Mouse (Mus musculus) adrenal gland, postnatal 14 days (tissue): ENCODE results near the gene Ubox5. TPM values are rescaled to one million over a fixed set of nuclear protein-coding genes. Genes with fewer than 3 reads are reported as not detected.
"Not testable (repeated sequence)": the region's sequence is repeated elsewhere in the genome, so short reads cannot be mapped to it uniquely, and the experiment has no call there.

ENCODE experiments used
- DNase-seq: peaks from one replicate; pipeline ENCODE4 v3.0.0; 2021; ENCODE audit warnings: mixed read lengths
- long read RNA-seq, 2 experiments: library from polyadenylated mRNA; stranded (forward); transcript quantifications; one replicate each; pipeline ENCODE4 v2.0.0; 2021
- total RNA-seq: library from RNA; stranded (reverse); gene quantifications from 2 replicates; pipeline ENCODE4 v1.2.3, GENCODE M21; 2021

The Ubox5 gene
- total RNA-seq: 5.1 and 5.6 TPM in 2 replicates
- long read RNA-seq, experiment 1, transcript Ubox5-201 (6 exons, 3,731 nt): major isoform, 6 of 24 reads
- long read RNA-seq, experiment 1, partial matches to known transcripts: 1 of 24 reads
- long read RNA-seq, experiment 1, other reads (novel, unspliced or antisense): 17 of 24 reads
- long read RNA-seq, experiment 2, partial matches to known transcripts: 0 of 13 reads
- long read RNA-seq, experiment 2, other reads (novel, unspliced or antisense): 12 of 13 reads

DNA sequence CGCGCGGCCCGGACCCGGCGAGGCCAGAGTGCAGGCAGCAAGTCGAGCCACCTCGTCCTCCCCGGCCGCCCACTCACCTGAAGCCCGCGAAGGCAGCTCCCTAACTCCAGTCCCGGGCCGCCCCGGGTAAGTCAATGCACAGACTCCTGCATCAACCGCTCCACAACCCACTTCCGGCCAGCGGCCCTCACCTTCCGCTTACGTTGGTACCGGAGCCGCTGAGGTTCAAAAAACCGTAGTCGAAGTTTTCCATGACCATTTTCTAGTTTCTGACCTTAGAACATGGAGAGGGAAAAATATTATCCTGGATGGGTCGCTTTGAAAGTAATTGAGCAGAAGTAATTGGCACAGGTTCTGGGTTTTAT lies at the start of gene Ubox5, which contains the start of gene Fastkd5:
Gene Ubox5, minus strand, starts transcription at position 200 of the 365 bp plus-strand sequence.
Gene Fastkd5, minus strand, starts transcription at position 189 of the 365 bp plus-strand sequence.
- DNase-seq: peak; percentile 94

DNA sequence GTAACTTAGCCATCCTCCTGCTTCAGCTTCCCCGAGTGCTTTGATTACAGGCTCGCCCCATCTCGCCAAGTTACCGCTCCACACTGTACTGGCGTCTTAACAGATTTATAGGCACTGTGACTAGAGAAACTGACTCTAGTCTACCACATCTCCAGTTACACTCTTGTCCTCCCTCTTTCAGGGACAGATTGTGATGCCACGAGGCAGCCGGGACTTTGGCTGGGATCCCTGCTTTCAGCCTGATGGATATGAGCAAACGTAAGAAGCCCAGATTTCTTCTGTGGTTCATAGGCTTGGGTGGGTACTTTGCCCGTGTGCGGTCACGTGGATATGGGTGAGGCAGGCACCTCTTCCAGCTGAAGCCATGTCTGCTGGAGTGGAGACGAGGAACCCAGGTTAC lies 49.3 kb upstream of the Ubox5 start:
- DNase-seq: no peak

DNA sequence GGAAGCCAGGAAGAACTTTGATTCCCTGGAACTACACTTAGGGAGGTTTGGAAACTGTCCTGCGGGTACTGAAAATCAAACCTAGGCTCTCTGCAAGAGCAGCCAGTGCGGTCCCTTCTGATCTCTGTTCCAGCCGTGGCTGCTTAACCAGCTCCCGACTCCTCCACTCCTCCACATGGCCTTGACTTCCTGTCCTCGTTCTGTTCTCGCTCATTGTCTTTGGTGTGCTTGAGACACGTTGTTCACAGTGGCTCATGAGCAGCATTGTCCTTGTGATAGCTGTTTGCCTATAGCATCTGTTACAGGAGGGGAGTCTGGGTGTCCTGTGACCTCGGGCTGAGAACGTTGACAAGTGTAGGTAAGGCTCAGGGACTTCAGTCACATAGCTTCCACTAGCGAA lies 47.4 kb upstream of the Ubox5 start:
- peak; percentile 60 for DNase-seq

DNA sequence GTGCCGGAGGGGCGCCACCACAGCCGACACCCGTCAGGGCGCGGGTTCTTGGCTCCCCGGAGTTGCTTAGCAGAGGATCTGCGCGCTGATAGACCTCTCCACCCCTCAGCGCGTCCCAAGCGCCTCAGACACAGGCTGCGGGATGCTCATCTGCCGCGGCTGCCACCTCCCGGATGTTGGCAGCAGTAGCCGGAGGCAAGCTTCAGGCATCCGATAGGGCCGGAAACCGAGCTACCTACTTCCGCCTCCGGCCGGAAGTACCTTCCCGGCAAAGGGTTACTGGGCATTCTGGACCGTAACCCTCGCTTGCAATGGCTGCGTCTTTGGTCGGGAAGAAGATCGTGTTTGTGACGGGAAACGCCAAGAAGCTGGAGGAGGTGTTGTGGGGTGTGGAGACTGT lies 37.7 kb upstream of the Ubox5 start, which contains the start of gene Itpa:
Gene Itpa, plus strand, starts transcription at position 52 of the 400 bp plus-strand sequence.
- peak; percentile 93 for DNase-seq

DNA sequence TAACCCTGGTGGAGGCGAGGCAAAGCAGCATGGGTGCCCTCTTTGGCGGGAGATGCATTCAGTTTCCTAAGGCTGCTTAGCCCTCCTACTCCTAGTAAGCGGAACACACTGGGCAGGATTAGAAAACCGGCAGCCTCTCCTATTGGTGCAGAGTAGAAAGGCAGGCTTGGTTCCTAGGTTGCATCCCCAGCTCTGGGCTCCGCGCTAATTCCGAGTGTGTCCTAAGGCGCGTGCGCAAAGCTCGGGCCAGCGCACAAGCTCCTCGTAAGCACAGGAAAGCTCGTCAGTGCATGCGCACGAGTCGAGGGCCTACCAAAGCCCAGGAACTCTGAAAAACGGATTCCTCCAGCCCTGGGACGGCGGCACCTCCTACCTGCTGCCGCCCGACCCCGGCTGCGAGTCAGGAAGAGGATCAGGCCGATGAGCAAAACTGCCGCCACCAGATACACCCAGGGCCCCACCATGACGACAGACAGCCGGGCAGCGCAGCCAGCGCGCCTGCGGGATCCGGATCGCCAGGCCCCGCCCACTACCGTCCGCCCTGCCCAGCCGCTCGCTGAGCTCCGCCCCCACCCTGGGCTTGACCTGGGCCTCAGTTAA lies 34.4 kb upstream of the Ubox5 start, which contains the start of gene Ddrgk1:
Gene Ddrgk1, minus strand, starts transcription at position 558 of the 600 bp plus-strand sequence.
- DNase-seq: peak; percentile 95

DNA sequence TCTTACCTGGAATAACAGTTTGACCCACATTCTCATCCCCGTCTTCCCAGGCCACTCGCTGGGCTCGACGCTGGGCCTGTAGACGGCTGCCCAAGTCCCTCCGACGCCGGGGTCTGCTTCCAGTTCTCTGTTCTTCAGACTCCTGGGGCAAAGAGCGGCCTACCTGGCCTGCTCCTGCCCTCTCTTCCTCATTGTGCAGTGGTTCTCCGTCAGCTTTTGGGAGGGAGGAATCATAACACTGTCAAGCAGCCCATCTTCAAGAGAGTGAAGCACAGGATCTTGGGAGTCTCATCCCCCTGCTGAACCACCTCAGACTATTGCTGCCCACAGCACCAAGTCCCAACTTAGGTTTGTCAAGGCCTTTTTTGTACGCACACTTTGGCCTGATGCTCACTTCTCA lies 33.5 kb upstream of the Ubox5 start:
- no peak for DNase-seq

DNA sequence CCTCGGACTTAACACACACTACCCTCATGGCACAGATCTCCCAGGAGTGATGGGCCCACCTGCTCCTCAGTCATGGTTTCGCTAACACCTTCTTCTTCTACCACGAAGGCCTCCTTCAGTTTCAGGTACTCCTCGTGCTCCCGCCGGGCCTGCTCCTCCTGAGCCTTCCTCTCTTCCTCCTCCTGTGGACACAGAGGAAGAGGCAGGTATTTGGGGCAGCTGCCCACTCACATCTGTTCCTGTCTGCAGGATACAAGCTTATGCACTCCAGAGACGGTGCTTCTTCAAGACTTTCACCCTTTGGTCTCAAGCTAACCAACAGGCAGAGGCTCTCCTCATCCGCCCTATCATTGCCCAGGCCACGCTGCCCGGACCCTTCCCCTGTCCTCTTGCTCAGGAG lies 28.7 kb upstream of the Ubox5 start:
- DNase-seq: no peak

DNA sequence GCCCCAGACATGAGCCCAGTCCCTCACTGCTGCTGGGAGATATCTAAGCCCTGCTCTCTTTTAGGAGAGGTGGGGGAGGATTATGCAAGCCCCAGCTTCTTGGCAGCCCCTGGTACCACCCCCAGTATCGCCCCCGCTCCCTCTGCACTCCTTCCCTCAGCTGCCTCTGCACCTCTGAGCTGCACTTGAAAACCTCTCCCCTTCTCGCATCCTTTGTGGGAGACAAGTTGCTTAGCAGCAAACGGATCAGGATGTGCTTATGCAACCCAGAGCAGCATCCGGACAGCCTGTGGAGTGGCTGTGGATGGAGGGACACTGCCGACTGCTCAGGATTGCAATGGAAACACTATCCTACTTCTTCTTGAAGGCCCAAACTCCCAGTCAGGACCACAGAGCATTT lies 27.7 kb upstream of the Ubox5 start:
- DNase-seq: no peak

DNA sequence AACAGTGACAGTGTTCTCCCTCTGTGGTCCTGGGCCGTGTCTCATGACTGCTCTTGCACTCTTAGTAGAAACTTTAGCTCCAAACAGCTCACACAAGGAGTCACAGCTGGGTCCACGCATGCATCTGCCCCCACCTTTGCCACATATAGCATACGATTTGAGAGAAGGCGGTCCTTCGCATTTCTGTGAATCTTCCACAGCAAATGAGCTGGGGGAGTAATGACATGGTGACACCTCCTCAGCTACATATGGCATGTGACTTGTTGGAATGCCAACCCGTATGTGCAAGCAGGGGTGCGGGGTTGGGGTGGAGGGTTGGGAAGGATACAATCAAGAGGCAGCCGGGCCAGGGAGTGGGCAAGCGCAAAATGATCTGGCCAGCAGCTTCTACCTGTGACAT lies 26.7 kb upstream of the Ubox5 start:
- no peak for DNase-seq

DNA sequence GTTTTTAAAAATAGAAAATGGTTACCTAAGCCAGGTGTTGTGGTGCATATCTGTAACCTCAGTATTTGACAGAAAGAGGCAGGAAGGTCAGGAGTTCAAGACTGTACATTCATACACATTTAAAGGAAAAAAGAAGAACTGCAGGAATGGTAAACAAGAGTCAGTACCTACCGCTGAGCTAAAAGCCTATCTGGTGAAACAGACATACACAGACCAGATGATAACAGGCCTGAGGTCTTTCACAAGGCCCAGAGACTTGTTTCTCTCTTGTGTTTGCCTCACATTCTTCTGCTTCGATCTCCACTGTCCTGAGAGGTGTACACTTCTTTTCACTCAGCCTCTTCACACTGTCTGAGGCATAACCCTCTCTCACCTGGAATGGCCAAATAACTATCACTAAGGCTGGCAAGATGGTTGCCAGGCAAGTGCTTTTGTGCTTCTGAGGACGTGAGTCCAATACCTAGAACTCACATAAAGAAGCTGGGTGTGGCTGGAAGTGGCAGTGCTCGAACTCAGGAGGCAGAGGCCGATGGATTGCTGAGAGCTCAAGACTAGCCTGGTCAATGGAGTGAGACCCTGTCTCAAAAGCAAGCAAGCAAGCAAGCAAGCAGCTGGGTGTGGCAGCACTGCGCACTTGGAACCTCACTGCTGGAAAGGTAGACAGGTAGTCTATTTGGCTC lies 26.0 kb upstream of the Ubox5 start:
- no peak for DNase-seq

DNA sequence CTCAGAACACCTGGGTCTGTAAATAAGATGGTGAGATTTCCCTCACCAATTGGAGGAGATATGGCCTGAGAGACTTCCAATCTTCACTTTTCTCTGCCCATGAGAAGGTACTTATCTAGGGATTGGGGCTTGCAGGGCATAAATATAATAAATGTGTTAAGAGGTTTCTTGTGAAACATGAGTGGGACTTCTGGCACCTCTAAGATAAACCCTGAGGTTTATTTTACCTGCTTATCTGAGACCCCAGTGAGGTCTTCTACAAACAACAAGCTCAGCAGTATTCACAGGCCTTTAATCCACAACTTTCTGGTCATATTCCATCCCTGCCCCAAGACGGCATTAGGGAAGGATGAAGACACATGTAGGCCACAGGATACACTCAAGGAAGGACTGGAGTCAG lies 23.9 kb upstream of the Ubox5 start:
- DNase-seq: no peak

DNA sequence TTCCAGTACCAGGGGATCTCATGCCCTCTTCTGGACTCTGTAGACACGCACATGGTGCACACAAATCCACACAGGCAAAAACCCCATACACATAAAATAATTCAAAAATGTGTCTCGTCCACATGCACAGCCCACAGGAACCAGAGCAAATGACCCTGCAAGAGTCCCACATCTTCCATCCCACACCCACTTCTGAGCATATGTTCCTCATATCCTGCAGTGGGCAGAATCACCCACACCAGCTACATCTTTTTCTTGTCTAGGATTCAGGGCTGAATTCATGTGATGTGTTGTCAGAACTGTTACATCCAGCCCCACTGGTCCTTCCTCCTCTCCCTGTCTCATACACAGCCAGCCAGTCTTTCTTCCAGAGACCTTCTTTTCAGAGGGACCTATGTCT lies 23.5 kb upstream of the Ubox5 start:
- DNase-seq: no peak

DNA sequence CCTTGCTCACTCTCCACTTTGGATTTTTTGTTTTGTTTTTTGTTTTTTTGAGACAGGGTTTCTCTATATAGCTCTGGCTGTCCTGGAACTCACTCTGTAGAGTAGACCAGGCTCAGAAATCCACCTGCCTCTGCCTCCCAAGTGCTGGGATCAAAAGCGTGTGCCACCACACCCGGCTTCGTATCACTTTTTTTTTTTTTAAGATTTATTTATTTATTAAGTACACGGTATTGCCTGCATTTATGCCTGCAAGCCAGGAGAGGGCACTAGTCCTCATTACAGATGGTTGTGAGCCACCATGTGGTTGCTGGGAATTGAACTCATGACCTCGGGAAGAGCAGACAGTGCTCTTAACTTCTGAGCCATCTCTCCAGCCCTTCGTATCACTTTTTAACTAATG lies 19.2 kb upstream of the Ubox5 start:
- DNase-seq: not testable (repeated sequence)

DNA sequence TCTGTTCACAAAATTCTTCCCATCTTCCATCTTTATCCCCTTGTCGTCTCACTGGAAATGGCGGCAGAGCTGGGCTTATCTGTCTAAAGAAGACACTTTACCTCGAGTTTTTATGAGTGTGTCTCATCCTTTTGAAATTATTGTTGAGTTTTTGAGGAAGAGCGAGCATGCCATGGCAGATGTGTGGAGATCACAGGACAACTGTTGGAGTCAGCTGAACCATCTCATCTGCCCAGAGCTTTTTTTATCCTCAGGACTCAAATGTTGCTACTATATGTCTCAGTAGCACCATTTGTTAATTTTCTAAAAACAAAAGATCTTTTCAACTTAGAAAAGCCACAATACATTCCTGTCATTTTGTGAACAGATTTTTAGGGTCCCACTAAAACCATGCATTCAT lies 15.4 kb upstream of the Ubox5 start:
- no peak for DNase-seq

DNA sequence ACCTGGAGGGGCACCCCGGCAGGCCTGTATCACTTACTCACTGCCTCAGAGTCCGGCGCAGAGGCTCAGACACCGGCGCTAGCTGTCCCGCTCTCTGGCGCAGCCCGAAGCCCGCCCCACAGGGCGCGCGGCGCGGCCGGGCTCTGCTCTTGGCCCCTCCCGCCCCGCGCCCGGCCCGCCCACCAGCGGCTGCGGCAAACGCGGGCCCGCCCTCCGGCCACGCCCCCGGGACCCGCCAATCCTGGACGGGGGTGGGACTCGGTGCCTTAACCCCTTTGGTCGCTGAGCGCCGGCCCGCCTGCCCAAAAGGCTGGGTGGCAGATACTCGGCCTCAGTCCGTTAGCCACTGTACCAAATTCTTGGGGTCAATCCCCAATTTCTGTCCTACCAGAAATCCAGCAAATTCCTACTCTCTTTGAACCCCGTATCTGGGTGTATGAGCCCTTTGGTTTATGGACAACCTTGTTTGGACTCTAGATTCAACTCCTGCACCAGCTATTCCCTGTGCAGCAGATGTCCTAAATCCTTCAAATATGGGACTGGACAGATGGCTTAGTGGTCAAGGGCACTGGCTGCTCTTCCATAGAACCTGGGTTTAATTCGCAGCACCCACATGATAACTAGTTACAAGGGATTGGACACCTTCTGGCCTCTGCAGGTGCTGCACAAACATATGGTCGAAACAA lies 13.0 kb upstream of the Ubox5 start, which contains the start of gene Lzts3:
Gene Lzts3, minus strand, starts transcription at position 120 of the 686 bp plus-strand sequence.
- peak; percentile 98 for DNase-seq

DNA sequence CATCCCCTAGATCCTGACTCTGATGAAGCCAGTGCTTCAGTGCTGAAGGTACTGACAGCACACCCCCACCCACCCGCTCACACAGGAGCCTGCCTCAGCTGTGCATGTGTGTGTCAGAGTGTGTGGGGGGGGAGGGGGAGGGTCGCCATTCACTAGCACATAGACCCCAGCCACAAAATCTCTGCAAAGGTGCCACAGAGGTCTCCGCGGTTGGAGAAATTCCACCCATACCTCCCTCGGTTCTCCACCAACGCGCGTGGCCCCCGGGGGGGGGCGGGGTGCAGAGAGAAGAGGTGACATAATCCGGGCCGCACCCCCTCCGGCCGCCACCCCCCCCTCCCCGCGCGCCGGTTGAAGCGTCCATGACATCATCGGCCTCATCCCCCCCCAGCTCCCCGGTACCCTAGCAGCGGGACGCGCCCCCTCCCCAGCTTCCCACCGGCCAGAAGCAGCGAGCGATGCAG lies 12.4 kb upstream of the Ubox5 start:
- DNase-seq: no peak

DNA sequence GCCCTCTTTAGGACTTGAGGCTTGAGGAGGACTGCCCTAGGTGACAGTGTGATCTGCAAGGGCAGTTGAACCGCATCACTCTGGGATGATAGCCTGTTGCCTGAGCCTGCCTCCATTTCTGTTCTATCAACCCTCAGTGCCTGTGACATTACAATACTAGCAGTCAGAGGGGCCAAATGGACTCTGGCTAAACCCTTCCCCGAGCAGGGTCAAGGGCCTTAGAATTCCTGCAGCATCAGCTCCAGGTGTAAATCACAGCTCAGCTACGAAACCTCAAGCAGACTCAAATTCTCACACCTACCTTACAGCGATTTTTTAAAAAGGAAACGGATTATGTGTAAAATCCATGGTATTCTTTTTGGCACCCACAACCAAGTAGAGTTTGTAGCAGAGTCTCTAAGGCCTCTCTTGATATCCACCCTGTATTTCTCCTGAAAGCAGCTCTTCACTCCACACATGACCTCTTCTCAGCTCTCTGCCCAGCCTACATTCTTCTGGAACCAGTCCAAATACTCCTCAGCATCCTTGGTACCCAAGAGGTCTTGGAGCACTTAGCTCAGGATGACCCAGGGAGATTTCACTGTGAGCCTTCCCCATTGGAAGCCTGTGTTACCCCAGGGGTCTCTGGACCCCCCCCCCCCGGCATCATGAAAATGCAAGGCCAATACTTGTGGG lies 11.7 kb upstream of the Ubox5 start:
- no peak for DNase-seq

DNA sequence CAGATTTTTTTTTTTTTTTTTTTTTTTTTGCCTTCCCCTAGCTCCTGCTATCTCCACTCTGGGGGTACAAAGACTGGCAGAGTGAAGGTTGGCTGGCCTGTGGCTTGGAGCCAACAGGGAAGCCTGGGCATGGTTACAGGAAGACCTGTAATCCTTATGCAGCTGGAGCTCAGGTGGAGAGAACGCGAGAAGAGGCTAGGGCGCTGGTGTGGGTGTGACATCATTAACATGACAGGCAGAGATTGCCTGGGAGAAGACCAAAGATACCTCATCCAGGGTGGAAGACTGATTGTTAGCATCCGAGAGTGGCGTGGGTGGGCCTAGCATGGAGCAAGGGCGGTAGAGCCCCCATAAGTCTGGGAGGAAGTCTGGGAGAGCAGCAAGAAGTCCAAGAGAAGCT lies 9.4 kb upstream of the Ubox5 start:
- DNase-seq: no peak

DNA sequence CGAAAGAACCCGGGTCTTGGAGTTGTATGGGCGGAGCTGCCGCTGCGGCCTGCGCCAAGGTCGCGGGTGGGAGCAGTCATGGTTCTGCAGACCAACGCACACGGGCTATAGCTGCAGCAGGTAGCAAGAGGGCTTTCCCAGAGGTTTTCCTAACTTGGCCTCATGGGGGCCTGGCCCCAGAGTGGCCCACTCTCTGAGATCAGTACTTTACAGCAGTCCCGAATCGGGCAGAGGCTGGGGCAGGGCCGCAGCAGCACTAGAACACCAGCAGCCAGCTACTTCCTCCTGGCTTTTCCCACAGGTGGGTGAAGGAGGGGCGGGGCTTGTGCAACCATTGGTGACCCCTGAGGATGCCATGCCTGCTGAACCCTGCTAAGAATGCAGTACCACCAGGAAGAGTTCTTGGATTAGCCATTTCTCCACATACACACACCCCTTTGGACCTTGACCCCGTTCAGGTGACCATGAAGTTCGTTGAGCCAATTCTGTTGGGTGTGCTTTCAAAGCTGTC lies 8.3 kb upstream of the Ubox5 start:
- peak; percentile 56 for DNase-seq

DNA sequence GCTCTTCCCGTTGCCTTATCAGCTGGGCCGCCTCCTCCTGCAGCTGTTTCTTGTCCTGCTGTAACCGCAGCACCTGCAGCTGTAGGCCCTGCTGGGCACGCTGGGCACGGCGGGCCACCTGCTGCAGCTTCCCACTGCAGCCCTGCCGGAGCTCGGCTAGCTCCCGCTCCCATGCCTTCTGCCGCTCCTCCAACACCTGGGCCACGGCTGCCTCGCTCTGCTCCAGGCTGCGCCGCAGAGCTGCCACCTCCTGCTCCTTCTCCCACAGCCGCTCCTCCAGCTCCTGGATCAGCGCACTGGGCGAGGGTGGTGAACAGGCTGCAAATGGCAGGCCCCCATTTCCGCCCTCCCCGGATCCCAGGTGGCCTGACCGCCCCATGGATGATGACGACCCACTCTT lies 6.0 kb upstream of the Ubox5 start:
- DNase-seq: no peak

DNA sequence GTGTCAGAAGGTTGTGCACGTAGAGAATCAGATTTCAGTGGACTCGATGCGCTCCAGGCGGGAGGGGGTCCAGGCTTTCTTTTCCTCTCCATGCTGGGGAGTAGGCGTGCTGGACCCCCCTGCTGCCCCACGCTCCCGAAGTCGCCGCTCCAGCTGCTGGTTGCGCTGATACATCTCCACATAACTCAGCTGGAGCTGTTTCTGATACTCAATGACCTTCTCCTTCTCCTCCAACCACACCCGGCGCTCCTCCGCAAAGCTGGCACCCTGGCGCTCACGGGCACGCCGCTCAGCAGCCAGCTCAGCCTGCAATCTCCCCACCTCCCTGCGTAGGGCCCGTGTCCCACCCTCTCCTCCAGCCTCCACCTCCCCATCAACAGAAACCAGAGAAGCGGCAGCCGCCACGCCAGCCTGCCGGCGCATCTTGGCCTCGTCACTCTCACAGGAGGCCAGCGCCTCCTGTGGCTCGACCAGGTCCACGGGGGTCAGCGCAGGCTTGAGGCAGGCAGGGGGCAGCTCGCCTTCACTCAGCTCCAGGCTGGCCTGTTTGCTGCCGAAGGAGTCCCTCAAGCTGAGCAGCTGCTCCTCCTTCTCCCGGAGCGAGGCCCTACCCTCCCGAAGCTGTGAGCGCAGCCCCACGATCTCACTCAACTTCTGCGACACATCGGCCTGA lies 5.0 kb upstream of the Ubox5 start:
- peak; percentile 50 for DNase-seq
